ENCODE assay signal across 19 mouse cellular contexts in the genomic region with DNA sequence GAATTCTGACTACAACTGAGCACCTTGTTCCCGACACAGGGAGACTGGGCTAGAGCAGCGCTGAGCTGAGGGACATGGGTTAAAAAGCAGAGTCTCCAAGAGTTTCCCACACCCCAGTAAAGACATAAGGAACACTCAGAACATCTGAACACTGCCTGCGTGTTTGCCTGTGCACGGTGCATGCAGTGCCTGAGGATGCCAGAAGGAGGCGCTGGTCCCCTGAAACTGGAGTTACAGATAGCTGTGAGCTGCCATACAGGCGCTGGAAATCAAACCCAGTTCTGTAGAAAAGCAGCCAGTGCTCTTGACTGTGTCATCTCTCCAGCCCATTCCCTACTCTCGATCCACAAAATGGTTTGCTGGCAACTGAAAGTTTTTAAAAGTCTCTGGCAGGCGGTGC. TPM values are rescaled to one million over a fixed set of nuclear protein-coding genes. Genes with fewer than 3 reads are reported as not detected.
DNase-seq lines count a peak whose midpoint lies in the region; ATAC-seq and TF ChIP-seq lines count a peak whose summit lies in the region.
"Had no signal": no experiment of that assay in that cellular context is flagged by ENCODE, and none has a peak within 500 bp of the region (broad histone marks: within the 10 kb centered on the region; RNA-seq: fewer than 3 reads in every experiment).

No protein-coding gene starts in this region.

- no peak for DNase-seq in gastrocnemius, adult 2 months
- DNase-seq in gastrocnemius, adult 18-20 months (ENCODE audit: low spot score) = no peak
- DNase-seq in lung, postnatal 0 days (ENCODE audit: low spot score) = no peak
- no peak for DNase-seq in lung, postnatal 25 days (ENCODE audit: low spot score)
- DNase-seq in MEL (ENCODE audit: low read depth, low spot score) = peak; percentile 56
- no peak for DNase-seq in left cerebral cortex, adult 18-20 months (ENCODE audit: low spot score in 2 of 2)
- DNase-seq in frontal cortex, postnatal 36 days (ENCODE audit: low spot score in 2 of 2) = no peak
- DNase-seq: adrenal gland, adult 2 months; cerebellum, adult 11 months; heart, postnatal 10 days; kidney, adult 8-10 months had no signal

- no peaks in the 10 kb centered on the region for H3K27me3 ChIP-seq in lung, postnatal 0 days (replicated peaks; ENCODE audit: insufficient read depth, low read length)
- H3K27me3 ChIP-seq in MEL (ENCODE audit: control insufficient read depth in 1 of 2, insufficient read depth in 2 of 2, low read length in 2 of 2) = no peaks in the 10 kb centered on the region
- no peaks in the 10 kb centered on the region for H3K27me3 ChIP-seq in small intestine, adult 2 months (ENCODE audit: control insufficient read depth, insufficient read depth, low read length)
- H3K27me3 ChIP-seq: limb, embryonic 15.5 days had no signal

- no peak for ATAC-seq in lung, postnatal 0 days
- ATAC-seq: forebrain, embryonic 16.5 days had no signal

- no peak overlapping the region for H3K27ac ChIP-seq in gastrocnemius, adult 2 months
- no peak overlapping the region for H3K27ac ChIP-seq in lung, postnatal 0 days (ENCODE audit: low read length)
- no peak overlapping the region for H3K27ac ChIP-seq in MEL (ENCODE audit: control insufficient read depth, low read depth, low read length)
- no peak overlapping the region for H3K27ac ChIP-seq in small intestine, adult 2 months (ENCODE audit: insufficient read depth, low read depth, low read length)
- H3K27ac ChIP-seq: embryonic facial prominence, embryonic 10.5 days; limb, embryonic 15.5 days had no signal

- no peaks in the 10 kb centered on the region for H3K79me2 ChIP-seq in MEL (ENCODE audit: control insufficient read depth, insufficient read depth, low read length, poor library complexity)

- no peak for TF ChIP-seq POLR2A in MEL (IDR thresholded peaks at IDR 0.05; ENCODE audit: control insufficient read depth in 1 of 2, insufficient read depth in 1 of 2, low read depth in 1 of 2, low read length in 2 of 2, poor library complexity in 1 of 2)
- TF ChIP-seq POLR2A in small intestine, adult 2 months (IDR thresholded peaks at IDR 0.05; ENCODE audit: low read depth, low read length) = no peak

- intact Hi-C loops in gastrocnemius, adult 2 months (cut with DNase I) = no loop called here

- H3K4me3 ChIP-seq in gastrocnemius, adult 2 months = no peak overlapping the region
- H3K4me3 ChIP-seq in lung, postnatal 0 days (ENCODE audit: low read depth, low read length) = no peak overlapping the region
- no peak overlapping the region for H3K4me3 ChIP-seq in MEL (ENCODE audit: control insufficient read depth in 1 of 2, insufficient read depth in 1 of 2, low read depth in 2 of 2, low read length in 2 of 2)
- no peak overlapping the region for H3K4me3 ChIP-seq in small intestine, adult 2 months (ENCODE audit: low read depth, low read length)
- H3K4me3 ChIP-seq: embryonic facial prominence, embryonic 10.5 days; limb, embryonic 15.5 days; megakaryocyte, embryonic 14.5 days had no signal

- H3K9ac ChIP-seq in lung, postnatal 0 days (replicated peaks; ENCODE audit: low read depth) = no peak overlapping the region
- no peak overlapping the region for H3K9ac ChIP-seq in MEL (ENCODE audit: control insufficient read depth, low read depth, low read length, poor library complexity, severe bottlenecking)
- H3K9ac ChIP-seq: limb, embryonic 15.5 days had no signal

- TF ChIP-seq RAD21 in MEL (IDR thresholded peaks at IDR 0.05; ENCODE audit: low read depth, low read length) = peak; percentile 59

- peaks cover 14% of the 10 kb centered on the region for H3K4me1 ChIP-seq in lung, postnatal 0 days (ENCODE audit: insufficient read depth, low read depth, low read length)
- H3K4me1 ChIP-seq in MEL (ENCODE audit: control insufficient read depth in 1 of 2, insufficient read depth in 2 of 2, low read length in 2 of 2) = no peaks in the 10 kb centered on the region
- peaks cover 17% of the 10 kb centered on the region for H3K4me1 ChIP-seq in small intestine, adult 2 months (ENCODE audit: control insufficient read depth, insufficient read depth, insufficient read length, low read length)

- 81% methylated on average over 8 of the region's 8 CpGs for WGBS in lung, postnatal 0 days
- WGBS in small intestine, adult 2 months = 89% methylated on average over 8 of the region's 8 CpGs

- H3K4me2 ChIP-seq in lung, postnatal 0 days (replicated peaks; ENCODE audit: low read depth, low read length) = no peak overlapping the region
- H3K4me2 ChIP-seq: limb, embryonic 15.5 days had no signal

- no peaks in the 10 kb centered on the region for H3K36me3 ChIP-seq in lung, postnatal 0 days (ENCODE audit: insufficient read depth, low read length)
- H3K36me3 ChIP-seq in MEL (ENCODE audit: control insufficient read depth in 1 of 2, insufficient read depth in 2 of 2, low read length in 2 of 2) = no peaks in the 10 kb centered on the region
- H3K36me3 ChIP-seq in small intestine, adult 2 months (ENCODE audit: control insufficient read depth, insufficient read depth, low read length) = peaks cover 3% of the 10 kb centered on the region

- TF ChIP-seq CTCF in gastrocnemius, adult 2 months (IDR thresholded peaks at IDR 0.05) = peak; percentile 42
- TF ChIP-seq CTCF in lung, postnatal 0 days (IDR thresholded peaks at IDR 0.05) = peak; percentile 55
- TF ChIP-seq CTCF in MEL (IDR thresholded peaks at IDR 0.05 in 2 of 3, conservative IDR thresholded peaks at IDR 0.05 in 1 of 3; ENCODE audit: control insufficient read depth in 1 of 3, insufficient read depth in 1 of 3, low read depth in 2 of 3, low read length in 3 of 3, poor library complexity in 1 of 3, severe bottlenecking in 1 of 3) = peak; percentile 71 to 82 (median 75)
- TF ChIP-seq CTCF in small intestine, adult 2 months (IDR thresholded peaks at IDR 0.05; ENCODE audit: extremely low read depth, insufficient read length, insufficient replicate concordance, low read depth, low read length) = peak; percentile 41; the same call in 1 of the 2 replicates

- H3K9me3 ChIP-seq in lung, postnatal 0 days (ENCODE audit: low read length) = no peaks in the 10 kb centered on the region
- H3K9me3 ChIP-seq in MEL (replicated peaks; ENCODE audit: insufficient read depth, low read length) = no peaks in the 10 kb centered on the region
- H3K9me3 ChIP-seq: embryonic facial prominence, embryonic 10.5 days; limb, embryonic 15.5 days had no signal

- TF ChIP-seq EP300 in lung, postnatal 0 days (IDR thresholded peaks at IDR 0.05) = no peak
- no peak for TF ChIP-seq EP300 in MEL (IDR thresholded peaks at IDR 0.05; ENCODE audit: low read depth in 1 of 2, low read length in 2 of 2)

TF ChIP-seq in MEL, 35 proteins besides CTCF, POLR2A, EP300 and RAD21:
- TF ChIP-seq SMC3 (IDR thresholded peaks at IDR 0.05; ENCODE audit: low read depth, low read length) = peak; percentile 72
- peak; percentile 31; the same call in 1 of the 2 replicates for TF ChIP-seq ZC3H11A (IDR thresholded peaks at IDR 0.05; ENCODE audit: low read depth, low read length)
- TF ChIP-seq ZNF384 (IDR thresholded peaks at IDR 0.05; ENCODE audit: low read depth, low read length) = no peak

RNA-seq across cellular contexts. Expression of gene Gm49361, which starts 19.7 kb away (rescaled TPM):
- not detected for total RNA-seq in gastrocnemius, adult 2 months (2021)
- total RNA-seq in gastrocnemius, adult 18-20 months (2021) = under 1 TPM; 0.96 to 1.00 TPM
- not detected in 2 replicates for polyA plus RNA-seq in lung, postnatal 0 days (2015; fragmentation: Nextera tagmentation; extraction: Ambion mirVana)
- total RNA-seq in MEL (2012; rRNA removed) = not detected in 2 replicates
- not detected for polyA plus RNA-seq in MEL (2012; ENCODE audit: insufficient read depth in 1 of 2, insufficient read length in 2 of 2, low read depth in 1 of 2, low replicate concordance in 2 of 2, missing spikeins in 1 of 2)
- 1.9 and 2.9 TPM in 2 replicates for polyA plus RNA-seq in small intestine, adult 2 months (2012; rRNA removed)
- under 1 TPM; 0.81 to 0.82 TPM for total RNA-seq in left cerebral cortex, adult 18-20 months (2021)
- total RNA-seq: layer of hippocampus, postnatal 10 days had no signal
- polyA plus RNA-seq: adrenal gland, adult 2 months; embryonic facial prominence, embryonic 10.5 days; forebrain, embryonic 16.5 days; gonadal fat pad, adult 2 months; limb, embryonic 15.5 days; neural tube, embryonic 11.5 days had no signal

RNA-seq across cellular contexts. Expression of gene Lats2, which starts 32.0 kb away (rescaled TPM):
- 10 to 100 TPM; 23.7 to 24.2 TPM for total RNA-seq in gastrocnemius, adult 2 months (2021)
- 10 to 100 TPM; 18.4 to 18.9 TPM for total RNA-seq in gastrocnemius, adult 18-20 months (2021)
- 24.2 and 27.5 TPM in 2 replicates for polyA plus RNA-seq in lung, postnatal 0 days (2015; fragmentation: Nextera tagmentation; extraction: Ambion mirVana)
- 0.98 and 1.1 TPM in 2 replicates for total RNA-seq in MEL (2012; rRNA removed)
- polyA plus RNA-seq in MEL (2012; ENCODE audit: insufficient read depth in 1 of 2, insufficient read length in 2 of 2, low read depth in 1 of 2, low replicate concordance in 2 of 2, missing spikeins in 1 of 2) = 1 to 10 TPM in 1 of 2 experiments, not detected in 1; 2.6 TPM
- polyA plus RNA-seq in small intestine, adult 2 months (2012; rRNA removed) = 11.7 and 23.0 TPM in 2 replicates
- total RNA-seq in left cerebral cortex, adult 18-20 months (2021) = 10 to 100 TPM; 18.2 to 21.3 TPM
